Mouse (Mus musculus): Measurements from ENCODE around the gene Tdrd1.

- no peak for TF ChIP-seq POLR2A (IDR thresholded peaks at IDR 0.05; ENCODE audit: insufficient read length, low read depth)
- TF ChIP-seq USF1 (IDR thresholded peaks at IDR 0.05; ENCODE audit: low read depth): no peak
- no peak for TF ChIP-seq TCF3 (IDR thresholded peaks at IDR 0.05; ENCODE audit: insufficient read length, low read depth)
Measured at GRCm38 (mm10) chr19:56867701-56868100, 41.7 kb downstream of the Tdrd1 start.
